Mouse (Mus musculus): Measurements from ENCODE around the gene Ngdn. TPM values are rescaled to one million over a fixed set of nuclear protein-coding genes. Genes with fewer than 3 reads are reported as not detected.

Gene Ngdn
- polyA plus RNA-seq, 1 experiment from 2014 or later, result 94.2 TPM

DNA sequence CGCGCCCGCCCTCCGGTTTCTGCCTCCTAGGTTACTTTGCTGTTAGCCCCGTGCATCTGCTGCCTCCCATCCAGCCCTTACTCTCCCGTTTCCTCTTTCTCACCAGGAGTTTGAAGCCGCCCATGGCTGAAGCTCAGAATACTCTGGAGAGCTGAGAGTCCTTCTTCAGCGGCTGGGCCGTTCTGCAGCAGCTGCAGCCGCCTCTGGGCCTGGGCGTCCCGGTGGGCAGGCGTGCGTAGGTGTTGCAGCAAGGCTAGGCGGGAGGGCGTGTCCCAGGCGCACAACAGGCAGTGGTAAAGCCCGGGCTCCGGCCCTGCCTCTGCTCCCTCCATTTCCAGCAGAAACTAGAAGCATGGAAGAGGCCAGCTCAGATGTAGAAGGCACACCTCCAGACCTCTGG, 56.5 kb downstream of the Ngdn start:
- Histone ChIP-seq H3K27me3 (replicated peaks; ENCODE audit: low read depth, poor library complexity, severe bottlenecking) (peaks cover 53% of the 10 kb centered on the region), H3K27ac (replicated peaks) (peak overlapping the region; percentile 5; the same call in 1 of the 2 replicates), H3K9me3 (no peaks in the 10 kb centered on the region), H3K4me3 (no peak overlapping the region; the same call in 1 of the 2 replicates), H3K4me1 (peaks cover 26% of the 10 kb centered on the region), H3K36me3 (replicated peaks) (peaks cover 62% of the 10 kb centered on the region)
- WGBS, result 26% methylated on average over 19 of the region's 19 CpGs
- DNase-seq (ENCODE audit: low spot score), result peak; percentile 35

MicroRNA genes within 50 kb of the gene (microRNA counts, 519-probe panel; counts per million panel counts)
- microRNA mmu-miR-208b, result 188 counts per million, percentile 57 among the panel's probes with 10 or more counts

Small RNAs within 50 kb of the gene (microRNA-seq; reads per million reads assigned to microRNA genes)
- 108 reads per million, percentile 50 among the genes with 10 or more reads in this experiment for gene Mir208b

Other genes starting within 250 kb of the Ngdn start
- gene Slc7a8, start 233.5 kb upstream of the Ngdn start, polyA plus RNA-seq (2016; fragmentation: Nextera tagmentation; extraction: Ambion mirVana), result 1.3 and 1.6 TPM in 2 replicates
- gene Rnf212b, start 201.3 kb upstream of the Ngdn start, polyA plus RNA-seq (2016; fragmentation: Nextera tagmentation; extraction: Ambion mirVana), result not detected in 2 replicates
- gene Homez, start 144.5 kb upstream of the Ngdn start, polyA plus RNA-seq (2016; fragmentation: Nextera tagmentation; extraction: Ambion mirVana), result 20.3 and 22.1 TPM in 2 replicates
- gene Ppp1r3e, start 137.9 kb upstream of the Ngdn start, polyA plus RNA-seq (2016; fragmentation: Nextera tagmentation; extraction: Ambion mirVana), result 0.56 and 0.60 TPM in 2 replicates
- 2.3 and 2.5 TPM in 2 replicates for gene Bcl2l2, start 132.1 kb upstream of the Ngdn start, polyA plus RNA-seq (2016; fragmentation: Nextera tagmentation; extraction: Ambion mirVana)
- 0.14 and 0.25 TPM in 2 replicates for gene Gm20521, start 132.0 kb upstream of the Ngdn start, polyA plus RNA-seq (2016; fragmentation: Nextera tagmentation; extraction: Ambion mirVana)
- gene Pabpn1, start 123.0 kb upstream of the Ngdn start, polyA plus RNA-seq (2016; fragmentation: Nextera tagmentation; extraction: Ambion mirVana), result 173 TPM in 2 replicates
- 41.4 and 45.7 TPM in 2 replicates for gene Slc22a17, start 102.3 kb upstream of the Ngdn start, polyA plus RNA-seq (2016; fragmentation: Nextera tagmentation; extraction: Ambion mirVana)
- 42.4 and 42.9 TPM in 2 replicates for gene Efs, start 89.3 kb upstream of the Ngdn start, polyA plus RNA-seq (2016; fragmentation: Nextera tagmentation; extraction: Ambion mirVana)
- gene Il25, start 82.8 kb upstream of the Ngdn start, polyA plus RNA-seq (2016; fragmentation: Nextera tagmentation; extraction: Ambion mirVana), result 0.14 TPM in 1 of 2 replicates, not detected in the other
- gene Cmtm5, start 79.2 kb upstream of the Ngdn start, polyA plus RNA-seq (2016; fragmentation: Nextera tagmentation; extraction: Ambion mirVana), result 2.2 and 2.7 TPM in 2 replicates
- 0.26 and 2.0 TPM in 2 replicates for gene Myh6, start 48.5 kb upstream of the Ngdn start, polyA plus RNA-seq (2016; fragmentation: Nextera tagmentation; extraction: Ambion mirVana)
- gene Gm17428, start 38.5 kb upstream of the Ngdn start, polyA plus RNA-seq (2016; fragmentation: Nextera tagmentation; extraction: Ambion mirVana), result not detected in 2 replicates
- gene Myh7, start 20.8 kb upstream of the Ngdn start, polyA plus RNA-seq (2016; fragmentation: Nextera tagmentation; extraction: Ambion mirVana), result 1.9 and 8.4 TPM in 2 replicates
- gene Zfhx2, start 76.9 kb downstream of the Ngdn start, polyA plus RNA-seq (2016; fragmentation: Nextera tagmentation; extraction: Ambion mirVana), result 6.1 and 6.8 TPM in 2 replicates
- 22.4 and 22.8 TPM in 2 replicates for gene Thtpa, start 79.3 kb downstream of the Ngdn start, polyA plus RNA-seq (2016; fragmentation: Nextera tagmentation; extraction: Ambion mirVana)
- 14.5 and 15.8 TPM in 2 replicates for gene Ap1g2, start 91.1 kb downstream of the Ngdn start, polyA plus RNA-seq (2016; fragmentation: Nextera tagmentation; extraction: Ambion mirVana)
- 0.45 and 0.81 TPM in 2 replicates for gene Jph4, start 101.5 kb downstream of the Ngdn start, polyA plus RNA-seq (2016; fragmentation: Nextera tagmentation; extraction: Ambion mirVana)
- not detected in 2 replicates for gene Dhrs2, start 206.6 kb downstream of the Ngdn start, polyA plus RNA-seq (2016; fragmentation: Nextera tagmentation; extraction: Ambion mirVana)